Mouse (Mus musculus): ENCODE results near the gene AU041133. TPM values are rescaled to one million over a fixed set of nuclear protein-coding genes. Genes with fewer than 3 reads are reported as not detected.
"Not testable (repeated sequence)": the region's sequence is repeated elsewhere in the genome, so short reads cannot be mapped to it uniquely, and the experiment has no call there.

The AU041133 gene
- total RNA-seq (2022), result 10 to 100 TPM in 1 of 4 experiments, 1 to 10 TPM in 3; 8.1 to 12.6 (median 9.1) TPM

DNA sequence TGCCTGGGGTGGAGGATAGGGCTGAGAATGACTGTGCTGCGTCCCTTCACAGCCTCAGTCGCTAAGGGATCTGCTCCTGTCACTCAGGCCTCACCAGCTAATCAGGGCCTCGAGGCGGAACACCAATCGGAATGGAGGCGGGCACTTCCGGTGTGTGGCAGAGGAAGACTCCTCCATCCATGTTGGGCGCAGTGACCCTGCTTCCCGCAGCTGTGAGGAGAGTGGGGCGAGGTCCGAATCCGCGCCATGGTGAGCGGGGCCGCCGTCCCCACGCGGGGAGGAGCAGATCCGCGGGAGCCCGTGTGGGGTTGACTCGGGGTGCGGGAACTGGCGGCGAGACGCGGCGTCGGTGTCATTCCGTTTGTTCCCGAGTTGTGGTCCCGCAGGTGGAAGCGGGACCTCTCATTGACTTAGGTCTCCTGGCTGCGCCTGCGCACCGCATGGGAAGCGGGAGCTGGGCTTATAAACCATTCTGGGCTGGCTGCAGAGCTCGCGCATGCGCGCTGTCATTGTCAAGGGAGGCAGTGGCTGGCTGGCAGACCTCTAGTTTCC is at the start of gene AU041133:
AU041133 (plus strand) TSS at position 164 of the 552 bp plus-strand sequence.
- peak; percentile 91 for DNase-seq (ENCODE audit: low spot score in 2 of 2)

DNA sequence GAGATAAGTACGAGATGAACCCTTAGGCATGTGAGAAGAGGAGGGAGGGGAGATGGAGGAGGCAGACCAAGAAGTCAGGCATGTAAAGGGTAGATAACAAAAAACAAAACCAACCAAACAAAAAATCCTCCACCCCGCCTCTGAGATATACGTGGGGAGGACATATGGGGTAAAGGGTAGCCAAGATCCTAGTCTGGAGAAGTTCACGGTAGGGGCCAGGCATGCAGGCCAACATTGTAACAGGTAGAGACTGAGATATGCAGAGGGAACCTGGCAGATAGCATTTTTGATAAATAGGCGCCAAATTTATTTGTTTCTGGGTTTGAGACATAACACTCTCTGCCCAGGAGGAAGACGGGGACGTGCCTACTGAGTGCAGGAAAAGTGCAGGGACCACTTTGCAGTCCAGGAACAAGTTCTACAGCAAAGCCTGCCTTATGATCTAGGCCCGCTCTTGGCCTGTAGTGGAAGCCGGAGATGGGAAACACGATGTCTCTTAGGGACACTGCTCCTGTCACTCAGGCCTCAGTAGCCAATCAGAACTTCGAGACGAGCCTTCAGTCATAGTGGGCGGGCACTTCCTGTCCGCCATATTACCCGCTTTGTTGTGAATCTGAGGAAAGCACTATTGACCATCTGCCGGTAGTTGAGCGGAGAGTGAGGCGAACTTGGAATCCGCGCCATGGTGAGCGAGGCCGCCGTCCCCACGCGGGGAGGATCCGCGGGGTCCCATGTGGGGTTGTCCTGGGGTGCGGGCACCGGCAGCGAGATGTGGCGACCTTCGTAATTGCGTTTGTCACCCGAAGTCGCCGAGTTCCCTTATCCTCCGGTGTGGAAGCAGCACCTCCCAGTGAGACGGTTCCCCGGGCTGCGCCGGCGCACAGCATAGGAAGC is 44.8 kb upstream of the AU041133 start, which contains the start of gene BC024063:
BC024063 (plus strand) TSS at position 626 of the 894 bp plus-strand sequence.
- peak; percentile 79 to 80 for DNase-seq (ENCODE audit: low spot score in 2 of 2)

DNA sequence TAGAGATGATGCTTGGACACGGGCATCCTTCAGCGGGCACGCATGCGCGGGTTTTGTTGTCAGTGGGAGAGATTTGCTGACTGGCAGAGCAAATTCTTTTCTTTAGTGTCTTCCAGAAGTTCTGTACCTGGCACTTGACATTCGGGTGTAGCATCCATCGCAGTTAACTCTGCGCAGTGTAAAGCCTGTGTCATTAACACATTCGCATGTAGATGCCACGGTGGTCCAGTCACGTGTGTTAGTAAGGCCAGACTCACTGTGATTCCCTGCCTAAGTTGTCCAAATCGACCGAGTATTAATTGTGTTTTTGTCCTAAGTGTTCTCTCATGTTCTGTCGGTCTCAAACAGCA is 44.2 kb upstream of the AU041133 start:
- not testable (repeated sequence) for DNase-seq (ENCODE audit: low spot score in 2 of 2)

- DNase-seq (ENCODE audit: low spot score in 2 of 2), result no peak
These were observed 10.6 kb upstream of the AU041133 start for GRCm38 (mm10) chr10:82117206-82117605.

GRCm38 (mm10) chr10:82145282-82145681 is 17.5 kb downstream of the AU041133 start:
- no peak for DNase-seq (ENCODE audit: low spot score in 2 of 2)

DNA sequence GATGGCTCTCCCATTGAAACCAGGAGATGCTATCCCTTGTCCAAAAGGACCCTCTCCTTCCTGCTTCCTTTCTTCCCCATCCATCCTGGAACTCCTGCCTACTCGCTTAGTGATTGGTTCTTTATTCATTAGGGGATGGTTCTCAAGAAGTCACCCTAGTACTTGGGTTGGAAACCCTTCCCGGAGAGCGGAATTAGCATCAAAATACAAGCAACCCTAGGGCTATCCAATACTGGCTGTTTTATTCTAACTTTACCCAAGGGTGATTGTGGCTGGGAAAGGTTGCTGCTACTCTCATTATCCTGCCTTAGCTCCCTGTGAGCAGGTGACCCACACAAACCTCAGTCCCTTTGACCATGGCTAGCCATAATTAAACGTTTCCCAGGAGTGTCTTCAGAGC is 19.8 kb downstream of the AU041133 start:
- DNase-seq (ENCODE audit: low spot score in 2 of 2), result no peak

DNA sequence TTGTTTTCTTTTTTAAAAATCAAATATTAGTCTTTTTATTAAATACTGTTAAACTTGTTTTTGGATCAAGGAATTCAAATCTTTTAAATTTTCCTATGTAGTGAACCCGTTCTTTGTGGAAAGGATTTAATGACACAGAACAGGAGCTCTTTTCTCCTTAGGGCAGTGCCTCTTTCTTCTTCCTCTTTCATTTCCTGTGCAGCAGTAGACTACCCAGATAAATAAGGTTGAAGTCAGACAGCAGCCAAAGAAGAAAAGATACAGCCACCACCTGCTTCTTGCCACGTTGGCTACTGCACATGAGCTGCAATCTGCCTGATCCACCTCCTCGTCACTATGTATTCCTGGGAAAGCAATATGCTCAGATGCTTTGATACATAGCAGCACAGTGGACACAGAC is 40.0 kb downstream of the AU041133 start:
- no peak for DNase-seq (ENCODE audit: low spot score in 2 of 2)

DNA sequence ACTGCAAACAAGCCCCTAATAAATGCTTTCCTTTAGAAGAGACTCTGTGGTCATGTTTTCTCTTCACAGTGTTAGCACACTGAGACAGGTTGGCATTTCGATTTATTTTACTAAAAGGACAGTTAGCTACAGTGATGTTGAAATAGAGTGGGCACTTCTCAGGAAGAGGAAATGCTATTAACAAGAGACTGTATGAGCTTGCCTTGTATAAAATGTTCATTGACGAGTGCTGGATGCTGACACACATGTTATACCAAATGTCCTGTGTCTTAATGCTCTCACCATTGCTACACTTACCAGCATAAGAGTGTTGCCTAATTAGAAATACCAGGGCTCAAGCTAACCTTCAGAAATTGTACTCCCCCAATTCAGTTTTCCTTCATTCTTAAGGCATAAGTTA is 42.0 kb downstream of the AU041133 start:
- DNase-seq (ENCODE audit: low spot score in 2 of 2), result no peak

GRCm38 (mm10) chr10:82170808-82171207 is 43.0 kb downstream of the AU041133 start:
- DNase-seq (ENCODE audit: low spot score in 2 of 2), result no peak

DNA sequence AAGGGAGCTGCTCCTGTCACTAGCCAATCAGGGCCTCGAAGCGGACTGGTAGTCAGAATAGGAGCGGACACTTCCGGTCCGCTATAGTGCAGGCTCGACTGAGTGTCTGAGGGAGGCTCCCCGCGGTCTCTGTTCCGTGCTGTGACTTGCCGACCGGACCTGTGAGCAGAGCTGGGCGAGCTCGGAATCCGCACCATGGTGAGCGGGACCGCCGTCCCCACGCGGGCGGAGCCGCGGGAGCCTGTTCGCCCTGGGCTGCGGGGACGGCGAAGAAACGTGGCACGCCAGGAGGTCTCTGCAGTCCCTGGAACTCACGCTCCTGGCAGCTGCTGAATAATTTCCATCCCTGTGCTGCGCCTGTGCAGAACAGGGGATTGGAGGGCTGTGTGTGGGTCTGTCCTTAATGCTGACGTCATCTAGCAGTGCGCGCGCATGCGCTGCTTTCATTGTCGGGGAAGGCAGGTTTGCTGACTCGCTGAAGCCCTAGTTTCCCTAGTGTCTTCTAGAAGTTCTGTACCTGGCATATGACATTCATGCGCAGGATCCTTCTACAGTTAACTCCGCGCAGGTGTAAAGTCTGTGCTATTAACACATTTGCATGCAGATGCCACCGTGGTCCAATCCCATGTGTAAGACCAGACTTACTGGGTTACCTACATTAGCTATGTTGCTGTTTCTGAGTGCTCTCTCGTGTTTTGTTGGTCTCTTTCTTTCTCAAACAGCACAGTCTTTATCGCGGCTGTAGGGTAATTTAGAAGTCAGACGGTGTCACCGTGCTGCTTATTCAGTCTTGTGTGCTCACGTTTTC is 50.6 kb downstream of the AU041133 start:
- peak; percentile 81 to 86 for DNase-seq (ENCODE audit: low spot score in 2 of 2)

Other genes starting within 250 kb of the AU041133 start
- gene Zfp781, start 197.5 kb upstream of the AU041133 start, total RNA-seq (2022), result 1 to 10 TPM; 3.5 to 5.2 (median 4.0) TPM
- gene Zfp873, start 79.9 kb upstream of the AU041133 start, total RNA-seq (2022), result 10 to 100 TPM in 3 of 4 experiments, 1 to 10 TPM in 1; 9.7 to 16.1 (median 12.9) TPM
- 10 to 100 TPM in 1 of 4 experiments, 1 to 10 TPM in 3; 5.6 to 10.4 (median 7.5) TPM for gene BC024063, start 44.7 kb upstream of the AU041133 start, total RNA-seq (2022)
- gene Zfp938, start 113.3 kb downstream of the AU041133 start, total RNA-seq (2022), result 10 to 100 TPM; 20.5 to 26.2 (median 24.9) TPM
- under 1 TPM in 1 of 4 experiments, not detected in 3; 0.05 TPM for gene 4932415D10Rik, start 188.6 kb downstream of the AU041133 start, total RNA-seq (2022)
- 10 to 100 TPM in 3 of 4 experiments, 1 to 10 TPM in 1; 9.2 to 11.3 (median 10.6) TPM for gene Gm4924, start 226.2 kb downstream of the AU041133 start, total RNA-seq (2022)